Mouse (Mus musculus) liver, postnatal 0 days (tissue): ENCODE measurements at regions not wholly inside any gene's neighbourhood (a gene's known extent, or its start where the extent isn't known, plus 50 kb on each side); places are given as distances from the start of the nearest gene placed in this dataset.

Experiments used
- CTCF ChIP-seq: sonication (generic); IDR thresholded peaks from 2 replicates; pipeline ENCODE4 v1.5.1; 2016; ENCODE audit warnings: antibody characterized with exemption, low read depth
- EP300 ChIP-seq: IDR thresholded peaks from 2 replicates; pipeline ENCODE4 v1.6.1; 2016; ENCODE audit warnings: antibody characterized with exemption, low read depth, mild to moderate bottlenecking

DNA sequence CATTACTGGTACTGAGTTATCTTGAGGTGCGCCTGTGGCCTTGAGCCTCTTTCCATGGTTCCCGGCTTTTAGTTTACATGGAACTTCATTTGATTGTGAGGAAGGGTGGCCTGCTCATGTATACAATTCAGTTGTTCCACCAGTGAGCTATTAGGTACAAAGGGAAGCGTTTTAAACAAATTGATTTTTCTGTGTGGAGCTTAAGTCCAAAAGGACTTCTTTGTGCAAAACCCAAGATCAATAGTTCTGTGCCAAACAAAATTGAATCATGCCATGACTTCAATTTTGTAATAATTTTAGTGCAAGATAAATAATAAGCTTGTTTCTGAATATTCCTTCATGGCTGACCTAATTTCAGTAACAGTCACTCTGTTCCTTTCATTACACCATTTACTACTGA lies 674.3 kb upstream of the Adgrl2 start:
- TF ChIP-seq CTCF (no peak), EP300 (no peak)
